Mouse (Mus musculus): Measurements from ENCODE around the gene Fam180a. TPM values are rescaled to one million over a fixed set of nuclear protein-coding genes. Genes with fewer than 3 reads are reported as not detected.

Gene Fam180a
- polyA plus RNA-seq, 1 experiment from 2014 or later: 0.18 TPM

GRCm38 (mm10) chr6:35323046-35323445 lies 2.9 kb downstream of the Fam180a start:
- no peak for DNase-seq (ENCODE audit: low spot score)
- H3K36me3 ChIP-seq (ENCODE audit: insufficient read depth, low read length): no peaks in the 10 kb centered on the region
- H3K4me2 ChIP-seq (ENCODE audit: low read length): no peak overlapping the region
- H3K27ac ChIP-seq: no peak overlapping the region
- no peaks in the 10 kb centered on the region for H3K9me3 ChIP-seq (replicated peaks; ENCODE audit: low read length)
- no peak overlapping the region for H3K4me3 ChIP-seq (replicated peaks; ENCODE audit: low read depth, low read length)
- H3K27me3 ChIP-seq (ENCODE audit: insufficient read depth, low read length): no peaks in the 10 kb centered on the region
- H3K4me1 ChIP-seq (replicated peaks; ENCODE audit: insufficient read depth, low read length): no peaks in the 10 kb centered on the region
- no peak for ATAC-seq (replicated peaks; ENCODE audit: low FRiP score, low read depth)
- H3K9ac ChIP-seq (ENCODE audit: low read depth, low read length): no peak overlapping the region
- no peak for TF ChIP-seq CTCF (IDR thresholded peaks at IDR 0.05; ENCODE audit: low read depth)
- 88% methylated on average over 1 of the region's 1 CpGs for WGBS

DNA sequence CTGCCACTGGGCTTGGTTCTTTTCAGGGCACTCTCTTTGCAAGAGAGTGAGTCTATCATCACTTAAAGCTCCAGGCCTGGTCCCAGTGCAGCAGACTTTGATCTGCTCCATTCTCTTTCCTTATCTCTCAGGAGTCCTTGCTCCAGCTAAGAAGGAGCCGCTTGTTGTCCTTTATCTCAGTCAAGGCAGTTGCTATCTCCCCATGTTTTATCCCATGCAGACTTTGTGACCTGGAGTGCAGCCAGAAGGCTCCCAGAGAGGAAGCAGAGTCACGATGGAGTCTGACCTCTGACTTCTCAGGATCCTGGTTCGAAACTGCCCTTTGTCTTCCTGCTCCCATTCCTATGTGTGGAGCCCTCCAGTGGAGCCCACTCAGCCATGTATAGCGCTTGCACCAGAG lies 4.8 kb downstream of the Fam180a start:
- Histone ChIP-seq H3K4me2 (ENCODE audit: low read length) (no peak overlapping the region), H3K4me1 (replicated peaks; ENCODE audit: insufficient read depth, low read length) (no peaks in the 10 kb centered on the region), H3K36me3 (ENCODE audit: insufficient read depth, low read length) (no peaks in the 10 kb centered on the region), H3K4me3 (replicated peaks; ENCODE audit: low read depth, low read length) (no peak overlapping the region), H3K27me3 (ENCODE audit: insufficient read depth, low read length) (no peaks in the 10 kb centered on the region), H3K9ac (ENCODE audit: low read depth, low read length) (no peak overlapping the region), H3K9me3 (replicated peaks; ENCODE audit: low read length) (no peaks in the 10 kb centered on the region), H3K27ac (no peak overlapping the region)
- DNase-seq (ENCODE audit: low spot score): no peak
- WGBS: 64% methylated on average over 4 of the region's 4 CpGs
- TF ChIP-seq CTCF (IDR thresholded peaks at IDR 0.05; ENCODE audit: low read depth): no peak
- ATAC-seq (replicated peaks; ENCODE audit: low FRiP score, low read depth): no peak

GRCm38 (mm10) chr6:35319850-35320249 lies 6.1 kb downstream of the Fam180a start:
- no peaks in the 10 kb centered on the region for H3K27me3 ChIP-seq (ENCODE audit: insufficient read depth, low read length)
- TF ChIP-seq CTCF (IDR thresholded peaks at IDR 0.05; ENCODE audit: low read depth): no peak
- H3K36me3 ChIP-seq (ENCODE audit: insufficient read depth, low read length): no peaks in the 10 kb centered on the region
- 75% methylated on average over 6 of the region's 6 CpGs for WGBS
- H3K9me3 ChIP-seq (replicated peaks; ENCODE audit: low read length): no peaks in the 10 kb centered on the region
- ATAC-seq (replicated peaks; ENCODE audit: low FRiP score, low read depth): no peak
- no peak overlapping the region for H3K4me3 ChIP-seq (replicated peaks; ENCODE audit: low read depth, low read length)
- H3K9ac ChIP-seq (ENCODE audit: low read depth, low read length): no peak overlapping the region
- H3K4me1 ChIP-seq (replicated peaks; ENCODE audit: insufficient read depth, low read length): no peaks in the 10 kb centered on the region
- DNase-seq (ENCODE audit: low spot score): no peak
- H3K27ac ChIP-seq: no peak overlapping the region
- H3K4me2 ChIP-seq (ENCODE audit: low read length): no peak overlapping the region

DNA sequence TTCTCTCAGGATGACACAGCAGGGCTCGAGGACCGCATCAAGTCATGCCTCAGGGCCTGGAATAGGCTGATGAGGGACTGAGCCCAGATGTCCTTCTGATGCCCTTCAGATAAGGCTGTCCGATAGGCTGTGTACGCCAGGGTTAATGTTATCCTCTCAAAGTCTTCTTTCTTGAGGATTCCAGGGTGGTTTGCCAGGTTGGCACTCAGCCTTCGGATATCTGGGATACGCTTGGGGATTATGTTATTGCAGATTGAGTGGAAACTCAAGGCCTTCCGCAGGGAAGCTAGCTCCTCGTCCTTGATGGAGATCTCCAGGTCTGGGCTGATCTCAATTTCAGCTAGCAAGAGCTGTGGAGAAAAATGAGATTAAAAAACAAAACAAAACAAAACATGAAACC lies 12.4 kb downstream of the Fam180a start:
- WGBS: 90% methylated on average over 8 of the region's 8 CpGs
- H3K4me3 ChIP-seq (replicated peaks; ENCODE audit: low read depth, low read length): no peak overlapping the region

GRCm38 (mm10) chr6:35309406-35309805 lies 16.5 kb downstream of the Fam180a start:
- 70% methylated on average over 7 of the region's 7 CpGs for WGBS

More for the DNA sequence above, 12.4 kb downstream of the Fam180a start:
- no peak overlapping the region for H3K4me2 ChIP-seq (ENCODE audit: low read length)
- ATAC-seq (replicated peaks; ENCODE audit: low FRiP score, low read depth): no peak
- no peaks in the 10 kb centered on the region for H3K27me3 ChIP-seq (ENCODE audit: insufficient read depth, low read length)
- H3K9me3 ChIP-seq (replicated peaks; ENCODE audit: low read length): no peaks in the 10 kb centered on the region
- no peak for DNase-seq (ENCODE audit: low spot score)
- TF ChIP-seq CTCF (IDR thresholded peaks at IDR 0.05; ENCODE audit: low read depth): no peak
- H3K4me1 ChIP-seq (replicated peaks; ENCODE audit: insufficient read depth, low read length): no peaks in the 10 kb centered on the region
- no peaks in the 10 kb centered on the region for H3K36me3 ChIP-seq (ENCODE audit: insufficient read depth, low read length)
- H3K27ac ChIP-seq: no peak overlapping the region
- no peak overlapping the region for H3K9ac ChIP-seq (ENCODE audit: low read depth, low read length)

DNA sequence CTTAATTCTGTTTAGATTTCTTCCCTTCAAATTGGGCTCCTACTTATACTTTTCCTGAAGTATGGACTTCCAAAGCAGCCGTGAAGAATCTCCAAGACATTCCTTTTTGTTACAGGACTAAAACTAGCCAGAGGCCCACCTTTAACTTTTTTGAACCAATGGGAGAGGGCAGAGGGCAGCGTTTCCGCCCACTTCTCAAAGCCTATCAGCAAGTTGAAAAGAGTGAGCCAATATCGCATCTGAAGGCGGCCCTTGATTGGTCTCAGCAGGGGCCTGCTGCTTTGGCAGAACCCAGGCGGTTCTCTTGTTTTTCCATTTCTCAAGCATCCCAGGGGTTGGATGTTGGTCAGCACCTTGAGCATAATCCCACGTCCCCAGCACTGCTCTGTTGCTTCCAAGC lies 17.9 kb downstream of the Fam180a start, which contains the start of gene Slc13a4:
Gene Slc13a4, minus strand, starts transcription at position 95 of the 400 bp plus-strand sequence.
- Histone ChIP-seq H3K9ac (ENCODE audit: low read depth, low read length) (no peak within 1 kb of the TSS), H3K4me2 (ENCODE audit: low read length) (no peak within 1 kb of the TSS), H3K27ac (no peak within 1 kb of the TSS), H3K4me1 (replicated peaks; ENCODE audit: insufficient read depth, low read length) (no peaks in the 10 kb centered on the region), H3K4me3 (replicated peaks; ENCODE audit: low read depth, low read length) (no peak within 1 kb of the TSS), H3K36me3 (ENCODE audit: insufficient read depth, low read length) (no peaks in the 10 kb centered on the region), H3K9me3 (replicated peaks; ENCODE audit: low read length) (no peaks in the 10 kb centered on the region), H3K27me3 (ENCODE audit: insufficient read depth, low read length) (no peaks in the 10 kb centered on the region)
- WGBS: 46% methylated on average over 7 of the region's 7 CpGs
- TF ChIP-seq CTCF (IDR thresholded peaks at IDR 0.05; ENCODE audit: low read depth): no peak
- no peak for ATAC-seq (replicated peaks; ENCODE audit: low FRiP score, low read depth)
- no peak for DNase-seq (ENCODE audit: low spot score)

More at GRCm38 (mm10) chr6:35309406-35309805, 16.5 kb downstream of the Fam180a start:
- H3K4me1 ChIP-seq (replicated peaks; ENCODE audit: insufficient read depth, low read length): no peaks in the 10 kb centered on the region
- H3K36me3 ChIP-seq (ENCODE audit: insufficient read depth, low read length): no peaks in the 10 kb centered on the region
- H3K9me3 ChIP-seq (replicated peaks; ENCODE audit: low read length): no peaks in the 10 kb centered on the region
- no peak for TF ChIP-seq CTCF (IDR thresholded peaks at IDR 0.05; ENCODE audit: low read depth)
- ATAC-seq (replicated peaks; ENCODE audit: low FRiP score, low read depth) (no peak), DNase-seq (ENCODE audit: low spot score) (peak; percentile 34)
- H3K27ac ChIP-seq: no peak overlapping the region
- H3K27me3 ChIP-seq (ENCODE audit: insufficient read depth, low read length): no peaks in the 10 kb centered on the region
- H3K9ac ChIP-seq (ENCODE audit: low read depth, low read length): no peak overlapping the region
- no peak overlapping the region for H3K4me2 ChIP-seq (ENCODE audit: low read length)
- no peak overlapping the region for H3K4me3 ChIP-seq (replicated peaks; ENCODE audit: low read depth, low read length)

- H3K4me2 ChIP-seq (ENCODE audit: low read length): no peak overlapping the region
- no peak for TF ChIP-seq CTCF (IDR thresholded peaks at IDR 0.05; ENCODE audit: low read depth)
- WGBS: 76% methylated on average over 13 of the region's 13 CpGs
- ATAC-seq (replicated peaks; ENCODE audit: low FRiP score, low read depth) (no peak), DNase-seq (ENCODE audit: low spot score) (no peak)
- H3K9ac ChIP-seq (ENCODE audit: low read depth, low read length): no peak overlapping the region
- no peaks in the 10 kb centered on the region for H3K36me3 ChIP-seq (ENCODE audit: insufficient read depth, low read length)
- no peak overlapping the region for H3K27ac ChIP-seq
- no peak overlapping the region for H3K4me3 ChIP-seq (replicated peaks; ENCODE audit: low read depth, low read length)
- no peaks in the 10 kb centered on the region for H3K27me3 ChIP-seq (ENCODE audit: insufficient read depth, low read length)
- H3K9me3 ChIP-seq (replicated peaks; ENCODE audit: low read length): no peaks in the 10 kb centered on the region
- H3K4me1 ChIP-seq (replicated peaks; ENCODE audit: insufficient read depth, low read length): no peaks in the 10 kb centered on the region
Measured at GRCm38 (mm10) chr6:35307136-35307535, 18.8 kb downstream of the Fam180a start.
